Mouse (Mus musculus) bone marrow, adult 2 months (tissue): ENCODE results near the gene Nlgn1.

Source experiments
- CTCF ChIP-seq: fragments of 200-500 bp; IDR thresholded peaks from 2 replicates; pipeline ENCODE4 v1.5.1; 2011; ENCODE audit warnings: low read length, control low read depth; ENCODE audit not compliant: control insufficient read depth, insufficient read depth
- POLR2A ChIP-seq: fragments of 200-500 bp; IDR thresholded peaks from 2 replicates; pipeline ENCODE4 v1.6.1; 2011; ENCODE audit warnings: low read depth, mild to moderate bottlenecking, control low read depth, low read length, borderline replicate concordance; ENCODE audit not compliant: control insufficient read depth

- no peak for TF ChIP-seq POLR2A
- TF ChIP-seq CTCF: no peak
These were observed 186.8 kb downstream of the Nlgn1 start for GRCm38 (mm10) chr3:26145441-26145840.
